Mouse (Mus musculus): ENCODE measurements around the gene Pik3c2g. TPM values are rescaled to one million over a fixed set of nuclear protein-coding genes. Genes with fewer than 3 reads are reported as not detected.
A peak's percentile ranks its signal among the peaks of the same experiment; 100 is the strongest.
"Not testable (repeated sequence)": the region's sequence is repeated elsewhere in the genome, so short reads cannot be mapped to it uniquely, and the experiment has no call there.

The Pik3c2g gene
- polyA plus RNA-seq, 1 experiment from 2014 or later, result 0.22 TPM

DNA sequence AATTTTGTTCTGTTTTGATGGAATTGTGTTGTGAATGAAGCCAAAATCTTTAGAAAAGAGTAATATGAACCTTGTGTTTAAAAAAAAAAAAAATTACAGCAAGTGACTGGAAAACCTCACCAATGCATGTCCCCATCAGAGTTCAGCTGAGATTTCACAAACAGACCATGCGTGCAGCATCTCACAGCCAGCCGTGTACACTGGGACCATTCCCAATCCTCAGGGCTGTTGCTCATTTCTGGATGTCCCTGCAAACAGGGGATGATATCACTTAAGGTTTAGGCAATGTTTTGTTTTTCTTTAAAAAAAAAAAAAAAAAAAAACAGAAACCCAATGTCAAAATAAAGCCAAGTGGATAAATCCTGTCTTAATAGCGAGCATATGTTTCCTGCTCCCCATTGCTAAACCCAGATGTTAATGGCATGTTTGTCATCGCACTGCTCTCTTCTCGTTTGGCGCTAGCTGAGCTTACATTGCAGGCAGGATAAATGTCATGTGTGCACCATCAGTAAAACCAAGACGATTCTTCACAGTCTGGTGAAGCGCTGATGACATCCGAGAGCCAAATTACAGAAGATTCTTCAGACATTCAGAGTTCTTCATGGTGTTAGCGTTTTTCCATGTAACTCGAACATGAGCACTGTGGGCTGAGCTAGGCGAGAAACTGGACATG lies 322.1 kb downstream of the Pik3c2g start:
- H3K27ac ChIP-seq (ENCODE audit: low read depth, low read length), result no peak overlapping the region
- no peaks in the 10 kb centered on the region for H3K4me1 ChIP-seq (replicated peaks; ENCODE audit: control insufficient read depth, insufficient read depth, low read length)
- no peak for ATAC-seq
- no peaks in the 10 kb centered on the region for H3K9me3 ChIP-seq (ENCODE audit: control insufficient read depth)
- no peak overlapping the region for H3K4me3 ChIP-seq (ENCODE audit: low read depth, low read length)
- H3K9ac ChIP-seq (ENCODE audit: low read depth, low read length), result no peak overlapping the region
- WGBS, result 57% methylated on average over 12 of the region's 12 CpGs
- no peaks in the 10 kb centered on the region for H3K36me3 ChIP-seq (ENCODE audit: control insufficient read depth, insufficient read depth)
- no peak for TF ChIP-seq CTCF (IDR thresholded peaks at IDR 0.05; ENCODE audit: low read depth)
- H3K27me3 ChIP-seq (replicated peaks; ENCODE audit: control insufficient read depth, insufficient read depth, low read length), result no peaks in the 10 kb centered on the region
- H3K4me2 ChIP-seq (replicated peaks; ENCODE audit: low read depth), result no peak overlapping the region

GRCm38 (mm10) chr6:139928766-139929165 lies 341.7 kb downstream of the Pik3c2g start:
- WGBS, result 53% methylated on average over 5 of the region's 5 CpGs
- ATAC-seq, result peak; percentile 61; the same call in 1 of the 2 replicates
- H3K4me2 ChIP-seq (replicated peaks; ENCODE audit: low read depth), result 0 out of 2 replicates have a peak overlapping the region, but pooled peaks have one; percentile 9
- no peaks in the 10 kb centered on the region for H3K9me3 ChIP-seq (ENCODE audit: control insufficient read depth)
- H3K4me3 ChIP-seq (ENCODE audit: low read depth, low read length), result no peak overlapping the region
- no peak overlapping the region for H3K9ac ChIP-seq (ENCODE audit: low read depth, low read length)
- no peaks in the 10 kb centered on the region for H3K27me3 ChIP-seq (replicated peaks; ENCODE audit: control insufficient read depth, insufficient read depth, low read length)
- H3K27ac ChIP-seq (ENCODE audit: low read depth, low read length), result no peak overlapping the region
- H3K36me3 ChIP-seq (ENCODE audit: control insufficient read depth, insufficient read depth), result no peaks in the 10 kb centered on the region
- no peaks in the 10 kb centered on the region for H3K4me1 ChIP-seq (replicated peaks; ENCODE audit: control insufficient read depth, insufficient read depth, low read length)
- no peak for TF ChIP-seq CTCF (IDR thresholded peaks at IDR 0.05; ENCODE audit: low read depth)

DNA sequence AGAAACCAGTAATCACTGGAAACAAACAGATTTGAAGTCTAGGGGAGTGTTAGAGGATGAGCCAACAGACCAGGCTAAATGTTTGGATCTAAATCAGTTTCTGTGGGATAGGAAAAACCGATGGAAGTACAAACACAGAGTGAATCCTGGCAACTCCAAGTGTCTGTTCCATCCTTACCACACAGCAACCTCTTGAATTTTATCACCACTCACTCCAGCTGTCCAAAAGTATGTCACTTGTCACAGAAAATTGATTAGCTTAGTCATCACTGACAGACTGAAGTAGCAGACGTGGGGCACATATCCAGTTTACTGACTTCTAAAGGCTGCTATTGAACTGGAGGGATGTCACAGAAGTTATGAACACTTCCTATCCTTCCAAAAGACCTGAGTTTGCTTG lies 347.8 kb downstream of the Pik3c2g start:
- Histone ChIP-seq H3K9me3 (ENCODE audit: control insufficient read depth) (no peaks in the 10 kb centered on the region), H3K36me3 (ENCODE audit: control insufficient read depth, insufficient read depth) (no peaks in the 10 kb centered on the region), H3K4me1 (replicated peaks; ENCODE audit: control insufficient read depth, insufficient read depth, low read length) (no peaks in the 10 kb centered on the region), H3K4me3 (ENCODE audit: low read depth, low read length) (no peak overlapping the region), H3K27me3 (replicated peaks; ENCODE audit: control insufficient read depth, insufficient read depth, low read length) (no peaks in the 10 kb centered on the region), H3K9ac (ENCODE audit: low read depth, low read length) (no peak overlapping the region), H3K27ac (ENCODE audit: low read depth, low read length) (no peak overlapping the region), H3K4me2 (replicated peaks; ENCODE audit: low read depth) (no peak overlapping the region)
- 58% methylated on average over 2 of the region's 2 CpGs for WGBS
- TF ChIP-seq CTCF (IDR thresholded peaks at IDR 0.05; ENCODE audit: low read depth), result no peak
- ATAC-seq, result no peak

DNA sequence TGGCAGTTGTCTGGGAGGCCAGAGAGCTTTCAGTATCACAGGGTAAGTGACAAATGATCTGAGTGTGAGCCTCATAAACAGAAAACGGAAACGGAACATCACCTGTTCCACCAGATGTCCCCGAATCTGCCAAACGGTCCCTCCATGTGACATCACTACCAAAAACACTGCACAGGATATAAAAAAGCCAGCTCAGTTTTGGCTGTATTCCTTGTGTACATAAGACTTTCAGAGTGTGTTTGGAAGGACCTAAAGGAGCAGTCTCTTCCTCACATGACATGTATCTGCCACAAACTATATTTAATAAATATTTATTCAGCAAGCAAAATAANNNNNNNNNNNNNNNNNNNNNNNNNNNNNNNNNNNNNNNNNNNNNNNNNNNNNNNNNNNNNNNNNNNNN lies 350.6 kb downstream of the Pik3c2g start:
- not testable (repeated sequence) for H3K4me2 ChIP-seq (replicated peaks; ENCODE audit: low read depth); H3K27ac ChIP-seq (ENCODE audit: low read depth, low read length); H3K27me3 ChIP-seq (replicated peaks; ENCODE audit: control insufficient read depth, insufficient read depth, low read length); H3K4me1 ChIP-seq (replicated peaks; ENCODE audit: control insufficient read depth, insufficient read depth, low read length); ATAC-seq; H3K9ac ChIP-seq (ENCODE audit: low read depth, low read length); H3K9me3 ChIP-seq (ENCODE audit: control insufficient read depth); H3K36me3 ChIP-seq (ENCODE audit: control insufficient read depth, insufficient read depth); H3K4me3 ChIP-seq (ENCODE audit: low read depth, low read length)
- WGBS, result 66% methylated on average over 4 of the region's 4 CpGs

DNA sequence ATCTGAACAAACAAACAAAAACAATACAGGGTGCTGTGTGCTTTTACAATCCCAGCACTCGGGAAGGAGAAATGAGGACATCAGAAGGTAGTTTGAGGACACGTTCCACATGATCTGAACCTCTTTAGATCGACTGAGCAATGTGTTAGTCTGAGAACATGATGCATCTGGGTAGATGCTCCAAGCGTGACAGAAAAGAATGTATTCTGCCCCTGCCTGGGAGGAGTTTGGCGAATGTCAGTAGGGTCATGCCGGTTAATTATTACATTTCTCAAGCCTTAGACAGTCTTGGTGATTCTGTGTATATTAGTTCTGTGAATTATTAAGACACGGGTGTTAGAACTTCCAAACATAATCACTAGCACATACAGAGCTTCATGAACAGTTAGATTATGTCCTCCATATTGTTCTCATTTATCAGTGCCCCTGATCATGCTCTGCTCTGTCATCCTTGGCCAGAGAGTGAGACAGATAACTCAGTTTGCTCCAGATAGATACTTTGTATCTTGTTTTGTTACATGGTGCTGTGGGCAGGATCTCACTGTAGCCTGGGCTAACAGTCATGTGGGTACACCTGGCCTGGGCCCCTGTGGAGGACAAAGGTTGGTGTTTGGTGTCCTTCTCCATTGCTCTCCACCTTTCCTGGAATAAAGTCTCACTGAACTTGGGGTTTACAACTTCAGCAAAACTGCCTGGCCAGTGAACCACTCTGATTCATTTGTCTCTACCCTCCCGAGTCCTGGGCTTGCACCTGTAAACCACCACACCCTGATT lies 360.3 kb downstream of the Pik3c2g start:
- H3K27me3 ChIP-seq (replicated peaks; ENCODE audit: control insufficient read depth, insufficient read depth, low read length), result no peaks in the 10 kb centered on the region
- H3K9ac ChIP-seq (ENCODE audit: low read depth, low read length), result no peak overlapping the region
- no peak overlapping the region for H3K27ac ChIP-seq (ENCODE audit: low read depth, low read length)
- no peaks in the 10 kb centered on the region for H3K36me3 ChIP-seq (ENCODE audit: control insufficient read depth, insufficient read depth)
- H3K4me3 ChIP-seq (ENCODE audit: low read depth, low read length), result no peak overlapping the region
- TF ChIP-seq CTCF (IDR thresholded peaks at IDR 0.05; ENCODE audit: low read depth), result no peak
- 48% methylated on average over 8 of the region's 8 CpGs for WGBS
- ATAC-seq, result peak; percentile 96
- H3K9me3 ChIP-seq (ENCODE audit: control insufficient read depth), result no peaks in the 10 kb centered on the region
- no peaks in the 10 kb centered on the region; the same call in 1 of the 2 replicates for H3K4me1 ChIP-seq (replicated peaks; ENCODE audit: control insufficient read depth, insufficient read depth, low read length)
- peak overlapping the region; percentile 25 for H3K4me2 ChIP-seq (replicated peaks; ENCODE audit: low read depth)

GRCm38 (mm10) chr6:139953596-139953995 lies 366.6 kb downstream of the Pik3c2g start:
- Histone ChIP-seq H3K9me3 (ENCODE audit: control insufficient read depth) (no peaks in the 10 kb centered on the region), H3K9ac (ENCODE audit: low read depth, low read length) (no peak overlapping the region), H3K27ac (ENCODE audit: low read depth, low read length) (no peak overlapping the region), H3K4me2 (replicated peaks; ENCODE audit: low read depth) (no peak overlapping the region), H3K27me3 (replicated peaks; ENCODE audit: control insufficient read depth, insufficient read depth, low read length) (no peaks in the 10 kb centered on the region), H3K36me3 (ENCODE audit: control insufficient read depth, insufficient read depth) (no peaks in the 10 kb centered on the region), H3K4me1 (replicated peaks; ENCODE audit: control insufficient read depth, insufficient read depth, low read length) (no peaks in the 10 kb centered on the region), H3K4me3 (ENCODE audit: low read depth, low read length) (no peak overlapping the region)
- no peak for ATAC-seq
- TF ChIP-seq CTCF (IDR thresholded peaks at IDR 0.05; ENCODE audit: low read depth), result no peak
- WGBS, result 80% methylated on average over 12 of the region's 12 CpGs
